Mouse (Mus musculus) embryonic fibroblast, embryonic 13.5 days (primary cell): Measurements from ENCODE around the gene Tbx4. TPM values are rescaled to one million over a fixed set of nuclear protein-coding genes. Genes with fewer than 3 reads are reported as not detected.

Experiments used
- H3K27ac ChIP-seq: 2 replicates; pipeline ENCODE4 v1.5.1; 2012; ENCODE audit warnings: low read length, control low read depth, inconsistent platforms; ENCODE audit not compliant: insufficient read depth
- H3K4me1 ChIP-seq: 2 replicates; pipeline ENCODE4 v1.6.1; 2011; ENCODE audit warnings: low read length; ENCODE audit not compliant: control insufficient read depth, insufficient read depth
- H3K4me3 ChIP-seq: 2 replicates; pipeline ENCODE4 v1.5.1; 2011; ENCODE audit warnings: mild to moderate bottlenecking, control low read depth, low read length; ENCODE audit not compliant: insufficient read depth
- CTCF ChIP-seq: IDR thresholded peaks from 2 replicates; pipeline ENCODE4 v1.5.1; 2011; ENCODE audit warnings: mild to moderate bottlenecking, control low read depth, low read length, moderate library complexity, borderline replicate concordance; ENCODE audit not compliant: insufficient read depth
- POLR2A ChIP-seq: IDR thresholded peaks from 2 replicates; pipeline ENCODE4 v1.6.1; 2011; ENCODE audit warnings: low read depth, mild to moderate bottlenecking, control low read depth, low read length, moderate library complexity
- polyA plus RNA-seq: library from polyadenylated mRNA; stranded (reverse); fragments of >200 nt; gene quantifications from 2 replicates; pipeline ENCODE4 v1.2.4, GENCODE M21; 2011; ENCODE audit warnings: low read depth; ENCODE audit not compliant: missing spikeins, insufficient read length

The Tbx4 gene
- polyA plus RNA-seq, 1 experiment = 12.0 TPM

DNA sequence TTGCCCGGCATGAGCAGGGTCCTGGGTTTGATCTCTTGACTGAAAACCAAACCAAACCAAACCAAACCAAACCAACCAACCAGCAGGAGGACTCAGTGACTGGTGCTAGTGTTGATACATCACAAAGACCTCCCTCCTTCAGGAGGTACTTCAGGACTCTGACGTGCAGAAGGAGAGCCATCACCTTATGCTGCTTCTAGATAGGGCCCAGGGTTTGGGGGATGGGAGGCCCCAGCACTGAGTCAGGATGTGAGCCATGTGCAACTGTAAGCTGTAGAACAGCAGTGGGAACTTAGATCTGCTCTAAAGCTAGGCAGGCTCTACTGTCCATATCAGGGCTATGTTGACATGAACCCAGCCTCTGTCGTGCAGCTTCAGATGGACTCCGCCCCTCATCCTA, 41.9 kb downstream of the Tbx4 start:
- no peak for TF ChIP-seq CTCF
- TF ChIP-seq POLR2A = no peak
- no peaks in the 10 kb centered on the region for H3K4me1 ChIP-seq
- no peak overlapping the region for H3K27ac ChIP-seq
- no peak overlapping the region for H3K4me3 ChIP-seq

DNA sequence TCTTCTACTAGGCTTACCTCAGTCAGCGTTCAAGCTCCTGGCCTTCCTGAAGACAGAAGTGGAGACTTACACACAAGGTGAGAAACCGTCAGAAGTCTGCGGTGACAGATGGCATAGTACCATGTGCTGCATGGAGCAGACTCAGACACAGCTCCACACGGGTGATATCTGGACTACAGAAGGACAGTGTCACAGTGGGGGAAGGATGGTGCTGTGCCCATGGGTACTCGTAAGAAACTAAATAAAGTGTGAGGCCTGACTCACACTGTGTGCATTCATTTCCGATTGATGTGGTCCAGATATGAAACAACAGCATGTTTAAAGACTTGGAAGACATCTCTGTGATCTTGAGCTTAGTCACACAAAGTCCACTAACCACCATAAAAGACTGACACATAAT, 43.4 kb downstream of the Tbx4 start:
- no peak overlapping the region for H3K27ac ChIP-seq
- no peak for TF ChIP-seq CTCF
- no peak for TF ChIP-seq POLR2A

DNA sequence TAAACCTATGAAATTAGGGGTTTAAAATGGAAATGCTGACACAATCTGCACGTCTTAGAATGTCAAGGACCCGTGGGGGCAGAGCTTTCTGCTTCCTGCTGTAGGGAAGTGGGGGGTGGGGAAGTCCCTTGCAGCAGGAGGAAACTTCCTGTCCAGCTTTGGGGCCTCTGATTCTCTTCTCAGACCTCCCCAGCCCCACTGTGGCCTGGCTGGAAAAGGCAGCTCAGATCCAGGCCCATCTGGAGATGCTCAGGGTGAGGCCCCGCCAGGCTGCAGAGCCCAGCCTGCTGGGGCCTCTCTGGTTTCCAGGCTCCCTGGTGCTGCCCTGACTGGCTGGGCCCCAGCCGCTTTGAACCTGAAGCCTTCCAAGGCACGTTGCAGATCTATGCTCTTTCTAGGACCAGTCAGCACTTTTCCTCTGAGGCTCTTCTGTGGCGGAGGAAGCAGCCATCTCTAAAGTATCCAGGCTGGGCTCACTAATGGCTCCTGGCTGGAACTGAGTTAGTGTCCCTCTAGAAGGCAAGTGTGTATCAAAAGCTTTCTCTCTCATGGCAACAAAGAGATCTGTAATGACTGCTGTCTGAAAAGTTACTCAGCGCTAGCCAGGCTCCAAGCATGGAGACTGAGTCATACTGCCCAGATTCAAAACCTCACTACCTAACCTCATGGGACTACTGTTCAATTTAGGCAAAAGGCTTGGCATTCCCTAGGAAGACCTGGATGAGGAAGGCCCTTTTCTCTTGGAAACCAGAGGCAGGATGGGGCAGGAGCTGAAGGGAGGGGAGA, 55.8 kb downstream of the Tbx4 start:
- H3K4me1 ChIP-seq = peaks cover 6% of the 10 kb centered on the region; the same call in 1 of the 2 replicates
- TF ChIP-seq CTCF = no peak
- no peak for TF ChIP-seq POLR2A
- peak overlapping the region; percentile 83 for H3K27ac ChIP-seq
- H3K4me3 ChIP-seq = no peak overlapping the region

More for the DNA sequence above, 43.4 kb downstream of the Tbx4 start:
- Histone ChIP-seq H3K4me3 (no peak overlapping the region), H3K4me1 (no peaks in the 10 kb centered on the region)

DNA sequence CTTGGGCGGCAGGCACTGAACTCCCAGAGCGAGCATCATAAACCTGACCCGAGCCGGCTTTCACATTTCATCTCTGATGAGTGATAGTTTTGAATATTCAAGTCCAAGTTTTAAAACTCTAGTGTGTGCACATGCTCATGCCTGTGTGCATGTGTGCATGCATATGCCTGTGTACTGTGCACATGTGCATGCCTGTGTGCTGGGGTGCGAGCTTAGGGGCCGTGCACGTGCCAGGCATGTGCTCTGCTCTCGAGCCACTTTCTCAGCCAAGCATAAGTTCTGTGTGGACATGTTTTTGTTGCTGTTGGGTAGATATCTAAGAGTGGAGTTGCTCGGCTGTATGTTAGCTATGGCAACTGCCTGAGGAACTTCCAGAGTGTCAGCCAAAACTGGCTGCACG, 62.5 kb downstream of the Tbx4 start:
- no peak overlapping the region for H3K4me3 ChIP-seq
- TF ChIP-seq POLR2A (no peak), CTCF (no peak)
- no peak overlapping the region for H3K27ac ChIP-seq
- H3K4me1 ChIP-seq = no peaks in the 10 kb centered on the region

DNA sequence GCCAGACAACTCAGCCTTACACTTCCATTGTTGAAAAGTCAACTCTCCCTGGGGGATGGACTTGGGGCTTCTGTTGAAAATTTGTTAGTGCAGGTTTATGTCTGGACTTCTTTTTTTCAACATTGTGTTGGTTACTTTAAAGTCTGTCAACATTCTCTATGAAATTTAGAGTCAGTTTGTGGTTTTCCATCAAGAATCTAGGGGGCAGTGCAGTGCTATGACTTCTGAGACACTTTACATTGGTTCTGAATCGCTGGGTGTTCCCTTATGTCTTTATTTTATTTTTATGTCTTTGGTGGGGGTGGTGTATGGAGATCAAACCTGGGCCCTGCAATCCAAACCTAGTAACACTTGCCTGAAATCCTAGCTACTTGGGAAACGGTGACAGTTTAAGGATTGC, 63.5 kb downstream of the Tbx4 start:
- no peak overlapping the region for H3K4me3 ChIP-seq
- TF ChIP-seq POLR2A (no peak), CTCF (no peak)
- H3K4me1 ChIP-seq = no peaks in the 10 kb centered on the region
- no peak overlapping the region for H3K27ac ChIP-seq

DNA sequence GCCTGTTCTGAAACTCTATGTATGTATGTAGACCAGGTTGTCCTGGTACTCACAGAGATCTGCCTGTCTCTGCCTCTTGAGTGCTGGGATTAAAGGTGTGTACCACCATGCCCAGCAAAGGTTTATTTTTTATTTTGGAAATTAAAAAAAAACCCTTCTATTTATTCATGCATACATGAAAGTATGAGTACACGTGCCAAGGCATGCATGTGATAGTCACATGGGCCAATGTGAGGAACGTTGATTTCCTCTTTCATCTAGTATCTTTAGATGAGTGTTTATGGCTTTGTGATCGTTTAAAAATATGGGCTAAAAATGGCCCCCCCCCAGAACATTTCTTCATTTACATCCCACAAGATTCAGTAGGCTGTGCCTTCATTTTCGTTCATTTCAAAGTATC, 66.3 kb downstream of the Tbx4 start:
- no peak overlapping the region for H3K27ac ChIP-seq
- no peak for TF ChIP-seq CTCF
- TF ChIP-seq POLR2A = no peak

DNA sequence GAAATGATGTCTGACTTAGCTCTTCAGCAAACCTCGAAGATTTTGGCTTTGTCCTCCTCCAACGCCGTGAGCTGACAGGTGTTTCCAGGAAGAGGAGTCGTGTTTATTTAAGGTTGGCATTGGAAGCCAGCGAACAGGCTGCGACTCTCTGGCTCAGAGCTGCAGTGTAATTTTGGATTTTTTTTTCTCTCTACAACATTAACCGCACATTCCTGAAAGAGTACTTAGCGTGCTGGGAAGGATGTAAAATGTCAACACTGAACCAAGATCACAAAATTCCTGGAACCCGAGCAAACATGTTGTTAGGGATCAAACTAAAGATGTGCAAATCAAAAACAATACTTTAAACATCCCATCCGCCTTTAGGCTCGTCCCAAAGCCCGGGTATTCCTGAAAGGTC, 69.4 kb downstream of the Tbx4 start:
- no peak for TF ChIP-seq CTCF
- H3K27ac ChIP-seq = no peak overlapping the region
- no peaks in the 10 kb centered on the region; the same call in 1 of the 2 replicates for H3K4me1 ChIP-seq
- no peak overlapping the region for H3K4me3 ChIP-seq

More for the DNA sequence above, 66.3 kb downstream of the Tbx4 start:
- H3K4me1 ChIP-seq = no peaks in the 10 kb centered on the region
- no peak overlapping the region for H3K4me3 ChIP-seq

DNA sequence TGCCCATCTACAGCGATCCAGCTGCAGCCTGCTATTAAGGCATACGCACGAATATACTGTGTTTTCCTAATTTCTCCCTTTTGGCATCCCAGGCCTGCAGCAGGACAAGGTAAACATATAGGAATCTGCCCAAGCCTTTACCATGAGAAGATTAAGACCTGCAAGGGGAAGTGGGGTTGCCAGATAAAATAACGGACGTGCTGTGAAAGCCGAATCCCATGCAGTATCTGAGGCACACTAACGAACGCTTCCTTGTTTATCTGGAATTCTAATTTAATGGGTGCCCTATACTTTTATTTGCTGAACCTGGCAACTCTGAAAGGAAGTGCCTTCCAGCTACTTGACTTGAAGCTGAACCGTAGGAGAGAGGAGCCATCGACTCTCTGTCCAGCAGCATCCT, 70.2 kb downstream of the Tbx4 start:
- Histone ChIP-seq H3K4me1 (no peaks in the 10 kb centered on the region; the same call in 1 of the 2 replicates), H3K4me3 (no peak overlapping the region), H3K27ac (no peak overlapping the region)
- TF ChIP-seq POLR2A (no peak), CTCF (no peak)

DNA sequence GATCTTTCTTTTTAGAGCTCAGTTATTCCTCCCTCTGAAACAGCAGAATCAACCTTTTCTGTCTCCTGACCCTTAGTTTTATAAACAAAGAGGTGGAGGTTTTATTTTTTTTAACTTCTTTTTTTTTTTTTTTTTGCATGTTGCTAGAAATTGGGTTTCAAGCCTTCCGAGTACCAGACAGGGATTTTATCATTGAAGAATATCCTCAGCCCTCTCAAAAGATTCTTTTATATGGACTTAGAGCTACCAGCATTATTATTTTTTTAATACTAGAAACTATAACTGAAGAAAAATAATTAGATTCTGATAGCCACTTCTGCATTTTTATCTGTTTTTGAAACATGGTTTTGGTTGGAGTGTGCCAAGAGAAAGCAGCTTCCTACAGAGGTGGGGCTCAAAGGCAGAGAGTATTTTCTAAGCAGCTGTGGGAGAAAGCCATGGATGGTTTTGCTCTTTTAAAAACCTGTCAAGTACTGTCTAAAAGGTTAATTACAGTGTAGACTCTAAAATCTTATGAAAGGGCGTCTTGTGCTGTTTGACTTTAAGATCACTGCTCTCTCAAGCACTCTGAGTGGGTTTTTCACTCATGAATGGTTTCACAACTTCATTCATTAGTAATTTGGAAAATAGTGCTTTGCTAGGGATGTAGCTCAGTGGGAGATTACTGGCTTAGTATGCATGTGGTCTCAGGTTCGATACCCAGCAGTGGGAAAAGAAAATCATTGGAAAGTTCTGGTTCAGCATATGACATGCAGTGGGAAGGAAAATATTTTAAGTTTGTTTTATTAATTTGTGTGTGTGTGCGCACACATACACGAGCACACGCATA, 70.9 kb downstream of the Tbx4 start:
- Histone ChIP-seq H3K4me1 (no peaks in the 10 kb centered on the region; the same call in 1 of the 2 replicates), H3K27ac (no peak overlapping the region), H3K4me3 (no peak overlapping the region)
- TF ChIP-seq CTCF (no peak), POLR2A (no peak)

DNA sequence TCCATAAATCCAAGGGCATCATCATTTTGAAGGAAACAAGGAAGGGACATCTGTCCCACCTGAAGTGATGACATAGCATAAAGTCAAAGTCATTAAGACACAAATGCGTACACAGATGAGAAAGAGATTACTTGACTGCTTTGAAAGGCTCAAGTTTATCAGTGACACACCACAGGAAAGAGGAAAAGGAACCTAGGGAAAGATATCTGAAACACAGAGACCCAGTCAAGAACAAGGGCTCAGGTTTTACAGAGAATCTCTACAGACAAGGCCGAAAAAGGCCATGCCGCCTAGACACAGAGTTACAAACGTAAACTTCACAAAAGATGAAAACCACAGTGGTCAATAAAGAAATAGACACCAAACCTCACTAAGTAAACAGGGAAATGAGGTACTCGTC, 73.6 kb downstream of the Tbx4 start:
- Histone ChIP-seq H3K4me3 (no peak overlapping the region), H3K27ac (no peak overlapping the region), H3K4me1 (peaks cover 3% of the 10 kb centered on the region; the same call in 1 of the 2 replicates)
- TF ChIP-seq CTCF = no peak
